Mouse (Mus musculus) monocyte, adult 59 days (primary cell): ENCODE data around the gene Miip. TPM values are rescaled to one million over a fixed set of nuclear protein-coding genes. Genes with fewer than 3 reads are reported as not detected.

Experiments used
- total RNA-seq, 2 experiments: library from RNA; stranded (reverse); gene quantifications; one replicate each; pipeline ENCODE4 v1.2.4; 2023

Gene Miip
- 10 to 100 TPM; 28.4 to 30.4 TPM for total RNA-seq

DNA sequence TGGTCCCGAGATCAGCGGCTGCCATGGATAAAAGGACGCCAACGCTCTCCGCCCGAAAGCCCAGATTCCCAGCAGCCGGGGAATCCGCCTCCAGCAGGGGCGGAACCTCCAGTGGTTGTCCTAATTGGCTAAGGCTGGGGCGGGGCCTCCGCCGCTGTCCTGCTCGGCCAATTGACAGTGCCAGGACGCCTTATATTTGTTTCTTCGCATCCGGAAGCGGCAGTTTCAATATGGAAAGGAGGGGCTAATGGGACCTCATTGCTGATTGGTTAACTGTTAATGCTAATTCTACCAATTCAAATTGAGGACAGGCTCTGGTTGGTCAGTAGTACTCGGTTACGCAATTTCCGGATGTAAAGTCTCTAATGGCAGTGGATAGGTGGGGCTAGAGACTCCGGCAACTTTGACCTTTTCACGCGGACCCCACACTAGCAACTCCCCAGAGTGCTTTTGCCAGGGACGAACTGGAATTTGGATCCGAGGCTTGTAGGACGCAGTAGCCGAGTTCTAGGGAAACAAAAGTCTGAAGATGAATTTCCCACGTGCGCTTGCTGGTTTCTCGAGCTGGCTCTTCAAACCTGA is at the start of gene Miip, which contains the start of gene Fv1:
Gene Miip, minus strand, starts transcription at position 367 of the 582 bp plus-strand sequence.
Gene Fv1, plus strand, starts transcription at position 530 of the 582 bp plus-strand sequence.

DNA sequence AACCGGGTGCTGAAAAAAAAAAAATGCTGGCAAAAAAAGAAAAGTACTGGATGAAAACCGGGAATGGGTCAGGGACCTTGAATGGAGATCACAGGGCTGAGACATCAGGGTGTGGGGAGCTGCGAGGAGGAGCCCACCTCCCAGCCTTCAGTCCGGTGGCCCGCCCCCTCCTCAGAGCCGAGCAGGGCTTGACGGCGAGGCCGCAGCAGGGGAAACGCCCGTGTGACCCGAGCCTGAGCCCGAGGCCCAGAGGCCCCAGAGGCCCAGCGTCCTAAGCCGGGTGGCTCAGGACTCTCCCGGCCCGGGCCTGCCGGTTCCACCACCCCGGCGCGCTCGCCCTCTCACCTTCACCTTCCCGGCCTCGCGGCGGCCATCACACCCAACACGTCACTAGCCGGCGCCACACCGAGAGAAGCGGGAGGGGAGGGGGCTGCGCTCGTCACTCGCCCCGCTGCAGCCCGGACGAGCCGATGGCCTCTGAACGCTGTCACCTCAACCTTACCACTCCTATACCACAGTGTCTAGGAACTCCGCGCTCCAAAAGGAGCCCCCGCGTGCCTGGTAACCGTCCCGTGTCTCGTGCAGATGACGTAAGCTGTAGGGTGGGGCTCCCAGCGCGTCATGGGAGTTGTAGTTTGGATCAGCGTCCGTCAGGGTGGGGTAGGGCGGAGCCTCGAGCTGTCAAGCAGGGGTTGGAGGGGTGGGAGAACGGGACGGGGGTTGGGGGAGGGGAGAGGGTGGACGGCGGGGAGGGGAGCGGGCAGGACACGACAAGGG is 35.9 kb upstream of the Miip start, which contains the start of gene Mfn2:
Gene Mfn2, minus strand, starts transcription at position 392 of the 777 bp plus-strand sequence.

DNA sequence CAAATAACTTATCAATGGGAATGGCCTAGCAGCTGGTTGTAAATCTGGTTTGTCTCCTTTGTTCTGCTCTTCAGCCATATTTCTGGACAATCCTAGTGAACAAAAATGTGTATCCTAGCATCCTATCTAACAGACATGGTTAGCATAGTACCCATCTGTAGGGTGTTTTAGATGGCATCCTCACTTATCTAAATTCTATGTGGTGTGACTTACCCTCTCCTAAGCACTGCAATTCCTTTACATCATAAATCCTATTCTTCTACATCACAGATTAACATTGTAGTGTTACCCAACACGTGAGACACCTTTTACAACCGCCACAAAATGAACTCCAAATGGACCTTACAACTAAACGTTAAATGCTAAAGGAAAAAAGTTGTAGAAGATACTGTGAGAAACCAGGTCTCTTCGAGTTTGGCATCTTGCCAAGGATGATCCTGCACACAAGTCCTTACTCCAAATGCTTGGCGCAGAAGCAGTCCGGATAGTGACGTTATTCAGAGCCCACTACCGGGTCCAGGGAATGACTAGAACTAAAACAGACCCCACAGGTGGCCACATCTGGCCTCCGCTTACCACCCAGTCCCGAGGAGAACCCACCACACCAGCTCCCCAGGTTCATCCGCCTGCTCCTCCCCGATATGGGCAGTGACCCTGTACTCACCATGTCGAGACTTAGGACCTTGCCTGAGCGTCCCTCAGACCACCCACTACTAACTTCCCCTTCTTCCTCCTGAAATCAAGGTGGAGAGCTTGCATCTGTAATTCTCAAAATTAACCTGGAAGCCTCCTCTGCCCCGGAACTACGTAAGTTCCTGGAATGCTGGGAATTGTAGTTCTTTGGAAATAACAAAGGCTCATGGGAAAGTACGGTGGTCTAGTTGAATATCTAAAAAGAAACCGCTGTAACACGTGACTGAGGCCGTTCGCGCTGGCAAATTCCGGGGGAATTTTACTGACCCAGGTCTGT is 20.7 kb downstream of the Miip start, which contains the start of gene Zfp933:
Gene Zfp933, minus strand, starts transcription at position 753 of the 970 bp plus-strand sequence.

Other genes with a start within 250 kb of the Miip start
- not detected for gene Zfp979, start 226.3 kb downstream of the Miip start, total RNA-seq
- not detected for gene Zfp534, start 166.3 kb downstream of the Miip start, total RNA-seq
- gene Zfp984, start 59.0 kb downstream of the Miip start, total RNA-seq, result 10 to 100 TPM; 11.4 to 14.7 TPM
- 1 to 10 TPM; 2.9 to 3.2 TPM for gene Zfp933, start 20.4 kb downstream of the Miip start, total RNA-seq
- 1 to 10 TPM; 6.6 to 6.7 TPM for gene Fv1, start 163 bp upstream of the Miip start, total RNA-seq
- 10 to 100 TPM; 35.3 to 37.7 TPM for gene Mfn2, start 35.9 kb upstream of the Miip start, total RNA-seq
- 10 to 100 TPM; 32.7 to 34.8 TPM for gene Plod1, start 68.0 kb upstream of the Miip start, total RNA-seq
- gene 2510039O18Rik, start 72.1 kb upstream of the Miip start, total RNA-seq, result 10 to 100 TPM; 57.4 to 67.8 TPM
- not detected for gene Nppb, start 117.0 kb upstream of the Miip start, total RNA-seq
- not detected for gene Nppa, start 131.9 kb upstream of the Miip start, total RNA-seq
- 10 to 100 TPM; 19.1 to 27.4 TPM for gene Clcn6, start 170.0 kb upstream of the Miip start, total RNA-seq
- 10 to 100 TPM; 30.7 to 33.8 TPM for gene Mthfr, start 170.3 kb upstream of the Miip start, total RNA-seq
- 10 to 100 TPM; 26.7 to 33.2 TPM for gene Agtrap, start 219.2 kb upstream of the Miip start, total RNA-seq